Mouse (Mus musculus) neural tube, embryonic 14.5 days (tissue): ENCODE measurements at regions not wholly inside any gene's neighbourhood (a gene's known extent, or its start where the extent isn't known, plus 50 kb on each side); places are given as distances from the start of the nearest gene placed in this dataset.
"Not testable (repeated sequence)": the region's sequence is repeated elsewhere in the genome, so short reads cannot be mapped to it uniquely, and the experiment has no call there.

Experiments
- ATAC-seq: fragments of 200-750 bp; cut with Nextera tagmentation; 2 replicates; pipeline ENCODE4 v1.8.0; 2017; ENCODE audit warnings: low read depth, mild to moderate bottlenecking, moderate TSS enrichment, moderate library complexity
- H3K27ac ChIP-seq: fragments of 300-500 bp; sonication (generic); 2 replicates; pipeline ENCODE4 v1.5.1; 2014; ENCODE audit warnings: low read depth, mild to moderate bottlenecking, control low read depth, low read length, moderate library complexity, mixed read lengths
- H3K27me3 ChIP-seq: fragments of 300-500 bp; sonication (generic); 2 replicates; pipeline ENCODE4 v1.6.1; 2014; ENCODE audit warnings: low read length; ENCODE audit not compliant: control insufficient read depth, insufficient read depth
- H3K36me3 ChIP-seq: fragments of 300-500 bp; sonication (generic); 2 replicates; pipeline ENCODE4 v1.6.1; 2014; ENCODE audit warnings: low read length, mixed read lengths; ENCODE audit not compliant: control insufficient read depth, insufficient read depth
- H3K4me1 ChIP-seq: fragments of 300-500 bp; sonication (generic); 2 replicates; pipeline ENCODE4 v1.6.1; 2014; ENCODE audit warnings: low read length; ENCODE audit not compliant: control insufficient read depth, insufficient read depth
- H3K4me2 ChIP-seq: fragments of 300-500 bp; sonication (generic); 2 replicates; pipeline ENCODE4 v1.6.1; 2014; ENCODE audit warnings: mild to moderate bottlenecking, low read depth, low read length, control low read depth
- H3K4me3 ChIP-seq: fragments of 300-500 bp; sonication (generic); 2 replicates; pipeline ENCODE4 v1.5.1; 2014; ENCODE audit warnings: low read depth, low read length, control low read depth, mixed read lengths
- H3K9ac ChIP-seq: fragments of 300-500 bp; sonication (generic); replicated peaks from 2 replicates; pipeline ENCODE4 v1.6.1; 2014; ENCODE audit warnings: low read depth, mild to moderate bottlenecking, control low read depth, low read length, mixed read lengths
- H3K9me3 ChIP-seq: fragments of 300-500 bp; sonication (generic); 2 replicates; pipeline ENCODE4 v1.6.1; 2016; ENCODE audit warnings: low read length; ENCODE audit not compliant: control insufficient read depth
- WGBS: fragments of 180-500 bp; shearing (Covaris S2); extraction: QIAGEN DNeasy Blood & Tissue Kit; methylation state at CpG from one replicate; pipeline ENCODE4 v1.1.7; 2014; 5-methylcytosine and 5-hydroxymethylcytosine counted together

- H3K27me3 ChIP-seq, result no peaks in the 10 kb centered on the region
- H3K27ac ChIP-seq, result no peak overlapping the region
- no peak overlapping the region for H3K4me3 ChIP-seq
- no peaks in the 10 kb centered on the region for H3K9me3 ChIP-seq
- no peak overlapping the region for H3K9ac ChIP-seq
- H3K36me3 ChIP-seq, result no peaks in the 10 kb centered on the region
- WGBS, result 92% methylated on average over 4 of the region's 4 CpGs
- H3K4me2 ChIP-seq, result no peak overlapping the region
- ATAC-seq, result no peak
- H3K4me1 ChIP-seq, result no peaks in the 10 kb centered on the region
These were observed 206.2 kb downstream of the Pcsk1 start for GRCm38 (mm10) chr13:75295818-75296217.

GRCm38 (mm10) chr13:75319780-75320179, 230.2 kb downstream of the Pcsk1 start:
- Histone ChIP-seq H3K4me1 (no peaks in the 10 kb centered on the region), H3K9ac (no peak overlapping the region), H3K9me3 (no peaks in the 10 kb centered on the region), H3K4me3 (no peak overlapping the region), H3K36me3 (no peaks in the 10 kb centered on the region), H3K27ac (no peak overlapping the region), H3K4me2 (no peak overlapping the region), H3K27me3 (no peaks in the 10 kb centered on the region)
- ATAC-seq, result no peak

GRCm38 (mm10) chr13:75320239-75320638, 230.6 kb downstream of the Pcsk1 start:
- H3K4me1 ChIP-seq, result no peaks in the 10 kb centered on the region
- ATAC-seq, result no peak

GRCm38 (mm10) chr13:75337054-75337453, 247.4 kb downstream of the Pcsk1 start:
- WGBS, result 92% methylated on average over 5 of the region's 5 CpGs
- ATAC-seq, result no peak
- no peaks in the 10 kb centered on the region for H3K36me3 ChIP-seq
- H3K27me3 ChIP-seq, result no peaks in the 10 kb centered on the region
- no peak overlapping the region for H3K4me2 ChIP-seq
- H3K9me3 ChIP-seq, result no peaks in the 10 kb centered on the region
- no peaks in the 10 kb centered on the region for H3K4me1 ChIP-seq
- no peak overlapping the region for H3K4me3 ChIP-seq
- H3K9ac ChIP-seq, result no peak overlapping the region
- no peak overlapping the region for H3K27ac ChIP-seq

More at GRCm38 (mm10) chr13:75320239-75320638, 230.6 kb downstream of the Pcsk1 start:
- Histone ChIP-seq H3K4me2 (no peak overlapping the region), H3K9ac (no peak overlapping the region), H3K36me3 (no peaks in the 10 kb centered on the region), H3K9me3 (no peaks in the 10 kb centered on the region), H3K4me3 (no peak overlapping the region), H3K27me3 (no peaks in the 10 kb centered on the region), H3K27ac (no peak overlapping the region)
- WGBS, result 63% methylated on average over 1 of the region's 1 CpGs

GRCm38 (mm10) chr13:75343422-75343821, 253.8 kb downstream of the Pcsk1 start:
- Histone ChIP-seq H3K27ac (no peak overlapping the region), H3K27me3 (no peaks in the 10 kb centered on the region), H3K4me1 (no peaks in the 10 kb centered on the region), H3K9me3 (no peaks in the 10 kb centered on the region), H3K4me3 (no peak overlapping the region), H3K9ac (no peak overlapping the region), H3K4me2 (no peak overlapping the region), H3K36me3 (no peaks in the 10 kb centered on the region)
- no peak for ATAC-seq
- 92% methylated on average over 7 of the region's 7 CpGs for WGBS

GRCm38 (mm10) chr13:75366723-75367426, 277.2 kb downstream of the Pcsk1 start:
- no peak for ATAC-seq

GRCm38 (mm10) chr13:75368249-75368800, 278.7 kb downstream of the Pcsk1 start:
- ATAC-seq, result no peak
- Histone ChIP-seq H3K4me2 (no peak overlapping the region), H3K9ac (no peak overlapping the region), H3K9me3 (no peaks in the 10 kb centered on the region), H3K27me3 (no peaks in the 10 kb centered on the region), H3K4me3 (no peak overlapping the region), H3K36me3 (no peaks in the 10 kb centered on the region), H3K27ac (no peak overlapping the region), H3K4me1 (no peaks in the 10 kb centered on the region)
- WGBS, result 75% methylated on average over 7 of the region's 7 CpGs

More at GRCm38 (mm10) chr13:75366723-75367426, 277.2 kb downstream of the Pcsk1 start:
- Histone ChIP-seq H3K27me3 (no peaks in the 10 kb centered on the region), H3K36me3 (no peaks in the 10 kb centered on the region), H3K27ac (no peak overlapping the region), H3K9me3 (no peaks in the 10 kb centered on the region), H3K4me3 (no peak overlapping the region), H3K9ac (no peak overlapping the region), H3K4me1 (no peaks in the 10 kb centered on the region), H3K4me2 (no peak overlapping the region)
- 72% methylated on average over 3 of the region's 3 CpGs for WGBS

GRCm38 (mm10) chr13:75377100-75377499, 287.5 kb downstream of the Pcsk1 start:
- WGBS, result 87% methylated on average over 3 of the region's 3 CpGs
- not testable (repeated sequence) for H3K27me3 ChIP-seq, H3K4me2 ChIP-seq, H3K36me3 ChIP-seq, H3K9ac ChIP-seq, H3K9me3 ChIP-seq, ATAC-seq, H3K27ac ChIP-seq, H3K4me3 ChIP-seq, H3K4me1 ChIP-seq

- Histone ChIP-seq H3K27ac (no peak overlapping the region), H3K27me3 (no peaks in the 10 kb centered on the region), H3K4me2 (no peak overlapping the region), H3K36me3 (no peaks in the 10 kb centered on the region), H3K4me3 (no peak overlapping the region), H3K9ac (no peak overlapping the region), H3K9me3 (no peaks in the 10 kb centered on the region), H3K4me1 (no peaks in the 10 kb centered on the region)
- 74% methylated on average over 1 of the region's 1 CpGs for WGBS
- no peak for ATAC-seq
These were observed 288.1 kb downstream of the Pcsk1 start for GRCm38 (mm10) chr13:75377717-75378116.
